Mouse (Mus musculus) spleen, postnatal 36 days (tissue): ENCODE data around the gene C2.
"Not testable (repeated sequence)": the region's sequence is repeated elsewhere in the genome, so short reads cannot be mapped to it uniquely, and the experiment has no call there.

Source experiments
- DNase-seq, 2 experiments: peaks; one replicate each; pipeline ENCODE4 v3.0.0; 2022; ENCODE audit warnings: low spot score in 2 of 2, mixed read lengths in 1 of 2

The C2 gene

DNA sequence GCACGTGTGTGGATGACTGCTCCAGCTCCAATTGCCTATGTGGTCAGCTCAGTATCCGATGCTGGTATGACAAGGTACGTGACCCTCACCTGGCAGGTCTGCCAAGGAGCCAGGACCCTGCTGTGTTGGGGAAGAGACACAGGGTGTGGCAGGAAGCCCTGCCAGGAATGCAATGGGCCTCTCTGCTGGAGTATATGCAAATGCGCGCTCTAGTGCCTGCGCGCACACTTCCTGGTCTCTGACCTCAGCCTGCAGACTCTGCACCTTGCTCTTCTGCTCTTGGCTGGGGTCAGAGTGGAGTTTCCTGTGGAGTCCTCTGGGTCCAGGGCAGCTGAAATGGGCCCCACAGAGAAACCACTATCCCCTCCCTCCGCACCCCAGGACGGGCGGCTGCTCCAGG is 12.9 kb upstream of the C2 start:
- no peak for DNase-seq

DNA sequence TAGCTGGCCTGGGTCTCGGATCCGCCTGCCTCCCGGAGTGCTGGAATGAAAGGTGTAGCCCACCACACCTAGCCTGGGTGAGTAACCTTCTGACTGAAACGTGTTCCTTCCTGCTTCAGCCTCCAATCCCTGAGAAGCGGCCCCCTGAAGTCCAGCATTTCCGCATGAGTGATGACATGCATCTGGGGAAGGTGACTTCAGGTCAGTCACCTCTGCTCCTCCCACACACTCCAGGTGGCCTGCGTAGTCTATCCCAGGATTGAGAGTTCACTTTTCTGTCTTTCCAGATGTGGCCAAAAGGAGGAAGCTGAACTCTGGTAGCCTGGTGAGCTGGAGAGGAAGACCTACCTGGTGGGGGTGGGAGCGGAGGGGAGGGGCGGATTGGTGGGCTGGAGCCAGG is 4.8 kb upstream of the C2 start:
- no peak for DNase-seq

DNA sequence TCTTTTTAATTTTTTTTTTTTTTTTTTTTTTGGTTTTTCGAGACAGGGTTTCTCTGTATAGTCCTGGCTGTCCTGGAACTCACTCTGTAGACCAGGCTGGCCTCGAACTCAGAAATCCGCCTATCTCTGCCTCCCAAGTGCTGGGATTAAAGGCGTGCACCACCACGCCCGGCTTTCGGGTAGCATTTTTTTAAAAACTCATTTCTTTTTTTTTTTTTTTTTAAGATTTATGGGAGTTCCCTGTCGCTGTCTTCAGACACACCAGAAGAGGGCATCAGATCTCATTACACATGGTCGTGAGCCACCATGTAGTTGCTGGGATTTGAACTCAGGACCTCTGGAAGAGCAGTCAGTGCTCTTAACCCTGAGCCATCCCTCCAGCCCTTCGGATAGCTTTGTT is 3.9 kb upstream of the C2 start:
- DNase-seq = not testable (repeated sequence)

DNA sequence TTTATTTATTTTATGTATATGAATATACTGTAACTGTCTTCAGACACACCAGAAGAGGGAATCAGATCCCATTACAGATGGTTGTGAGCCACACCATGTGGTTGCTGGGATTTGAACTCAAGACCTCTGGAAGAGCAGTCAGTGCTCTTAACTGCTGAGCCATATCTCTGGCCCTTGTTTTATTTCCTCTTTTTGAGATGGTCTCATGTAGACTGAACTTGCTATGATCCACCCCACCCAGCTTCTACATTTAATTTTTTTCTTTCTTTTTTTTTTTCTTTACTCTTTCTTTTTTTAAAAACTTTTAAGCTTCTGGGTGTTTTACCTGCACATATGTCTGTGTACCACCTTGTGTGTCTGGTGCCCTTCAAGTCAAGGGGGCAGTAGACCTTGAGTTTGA is 2.8 kb upstream of the C2 start:
- not testable (repeated sequence) for DNase-seq

DNA sequence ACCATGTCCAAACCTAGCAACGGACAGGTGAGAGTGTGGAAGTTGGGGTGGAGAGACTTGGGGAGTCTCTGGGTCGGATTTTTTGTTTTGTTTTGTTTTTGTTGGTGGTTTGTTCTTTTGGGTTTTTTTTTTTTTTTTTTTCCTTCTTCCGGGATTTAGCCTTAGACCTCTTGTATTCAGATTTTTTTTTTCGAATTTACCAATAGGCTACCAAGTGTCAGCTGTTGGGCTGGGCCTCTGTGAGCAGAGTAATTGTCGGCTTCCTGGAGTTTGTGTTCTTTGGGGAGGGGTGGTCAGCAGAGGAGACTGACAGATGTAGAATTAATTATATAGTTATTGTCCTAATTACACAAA is 1.8 kb upstream of the C2 start:
- DNase-seq = peak in 1 of 2 experiments; percentile 50

DNA sequence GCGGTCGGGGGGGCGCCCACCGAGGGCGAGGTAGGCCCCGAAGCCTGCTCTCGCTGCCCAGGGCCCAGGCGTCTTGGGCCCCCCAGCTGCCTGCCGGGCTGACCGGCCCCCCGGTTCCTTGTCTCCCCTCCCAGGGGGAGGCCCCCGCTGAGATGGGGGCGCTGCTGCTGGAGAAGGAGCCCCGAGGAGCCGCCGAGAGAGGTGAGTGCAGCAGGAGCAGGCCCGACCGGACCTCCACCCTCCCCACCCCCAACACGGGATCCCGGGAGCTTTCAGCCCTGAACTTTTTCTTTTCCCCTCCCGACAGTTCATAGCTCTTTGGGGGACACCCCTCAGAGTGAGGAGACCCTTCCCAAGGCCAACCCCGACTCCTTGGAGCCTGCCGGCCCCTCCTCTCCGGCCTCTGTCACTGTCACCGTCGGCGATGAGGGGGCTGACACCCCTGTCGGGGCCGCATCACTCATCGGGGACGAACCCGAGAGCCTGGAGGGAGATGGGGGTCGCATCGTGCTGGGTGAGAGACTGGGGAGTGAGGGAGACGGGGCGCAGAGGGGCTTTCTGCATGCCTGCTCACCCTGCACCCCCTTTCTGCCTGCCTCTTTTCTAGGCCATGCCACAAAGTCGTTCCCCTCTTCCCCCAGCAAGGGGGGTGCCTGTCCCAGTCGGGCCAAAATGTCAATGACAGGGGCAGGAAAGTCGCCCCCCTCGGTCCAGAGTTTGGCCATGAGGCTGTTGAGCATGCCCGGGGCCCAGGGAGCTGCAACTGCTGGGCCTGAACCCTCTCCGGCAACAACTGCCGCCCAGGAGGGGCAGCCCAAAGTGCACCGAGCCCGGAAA is 1.2 kb upstream of the C2 start:
- DNase-seq = peak; percentile 34 to 46

DNA sequence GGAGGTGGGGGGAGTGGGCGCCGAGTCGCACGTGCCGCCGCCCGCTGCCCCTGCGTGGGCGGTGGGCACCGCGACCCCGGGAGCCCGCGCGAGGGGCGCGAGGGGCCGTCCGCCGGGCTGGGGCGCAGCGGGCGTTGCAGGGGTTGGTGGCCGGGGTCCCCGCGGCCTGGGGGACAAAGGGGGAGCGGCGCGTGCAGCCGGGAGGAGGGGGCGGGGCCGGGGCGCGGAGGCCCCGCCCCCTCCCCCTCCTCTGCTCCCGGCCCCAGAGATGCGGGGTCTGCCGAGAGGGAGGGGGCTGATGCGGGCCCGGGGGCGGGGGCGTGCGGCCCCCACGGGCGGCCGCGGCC is 614 bp upstream of the C2 start:
- DNase-seq = no peak

DNA sequence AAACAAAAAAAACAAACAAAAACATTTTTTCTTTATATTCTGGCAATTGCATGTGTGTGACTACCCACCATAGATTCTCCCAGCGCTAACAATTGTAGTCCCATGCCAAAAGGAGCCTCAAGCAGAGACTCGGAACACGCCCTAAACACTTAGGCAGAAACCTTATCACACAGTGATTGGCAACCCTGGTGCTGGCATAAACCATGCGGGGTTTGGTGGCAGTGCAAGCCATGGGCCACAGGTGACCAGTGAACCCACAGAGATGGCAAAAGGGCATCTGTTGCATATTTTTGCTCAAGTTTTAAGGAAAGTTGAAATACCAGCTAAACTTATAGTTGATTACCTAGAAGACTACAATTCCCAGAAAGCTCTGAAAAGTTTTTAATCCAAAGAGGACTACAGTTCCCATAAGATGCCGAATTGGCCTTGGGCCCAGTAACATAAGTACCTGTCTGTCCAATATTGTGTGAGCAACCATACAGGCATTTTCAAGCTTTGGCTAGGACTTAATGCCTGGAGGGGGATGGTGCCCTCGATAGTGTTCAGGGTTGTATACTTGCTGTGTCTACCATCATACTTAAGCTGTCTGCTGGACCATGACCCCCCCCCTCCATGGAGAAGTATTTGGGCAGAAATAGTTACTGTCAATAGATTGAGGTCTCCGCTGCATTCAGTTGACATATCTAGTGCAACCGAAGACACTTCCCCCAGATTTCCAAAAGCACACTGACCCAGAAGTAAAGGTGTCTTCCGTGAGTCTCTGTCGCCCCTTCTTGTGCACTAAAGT is 499 bp downstream of the C2 start:
- no peak for DNase-seq

DNA sequence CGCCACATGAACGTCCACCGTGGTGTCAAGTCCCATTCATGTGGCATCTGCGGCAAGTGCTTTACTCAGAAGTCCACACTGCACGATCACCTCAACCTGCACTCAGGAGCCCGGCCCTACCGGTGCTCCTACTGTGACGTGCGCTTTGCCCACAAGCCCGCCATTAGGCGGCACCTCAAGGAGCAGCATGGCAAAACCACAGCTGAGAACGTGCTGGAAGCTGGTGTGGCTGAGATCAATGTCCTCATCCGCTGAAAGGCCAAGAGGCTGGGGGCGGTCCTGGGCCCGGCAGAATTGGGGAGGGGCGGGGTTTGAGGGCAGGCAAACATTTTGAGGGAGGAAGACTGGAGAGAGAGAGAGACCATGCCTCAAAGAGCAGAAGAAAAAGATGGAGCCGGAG is 1.7 kb downstream of the C2 start:
- no peak for DNase-seq

DNA sequence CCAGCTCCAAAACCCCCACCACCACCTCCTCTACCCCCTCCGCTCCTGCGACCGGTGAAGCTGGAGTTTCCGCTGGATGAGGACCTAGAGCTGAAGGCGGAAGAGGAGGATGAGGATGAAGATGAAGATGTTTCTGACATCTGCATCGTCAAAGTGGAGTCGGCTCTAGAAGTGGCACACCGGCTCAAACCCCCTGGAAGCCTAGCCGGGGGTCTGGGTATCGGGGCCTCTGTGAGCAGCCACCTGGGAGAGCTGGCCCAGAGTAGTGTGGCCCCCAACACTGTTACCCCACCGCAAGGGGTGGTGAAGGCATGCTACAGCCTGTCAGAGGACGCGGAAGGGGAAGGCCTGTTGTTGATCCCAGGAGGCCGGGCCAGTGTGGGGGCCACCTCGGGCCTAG is 2.3 kb downstream of the C2 start:
- no peak for DNase-seq

DNA sequence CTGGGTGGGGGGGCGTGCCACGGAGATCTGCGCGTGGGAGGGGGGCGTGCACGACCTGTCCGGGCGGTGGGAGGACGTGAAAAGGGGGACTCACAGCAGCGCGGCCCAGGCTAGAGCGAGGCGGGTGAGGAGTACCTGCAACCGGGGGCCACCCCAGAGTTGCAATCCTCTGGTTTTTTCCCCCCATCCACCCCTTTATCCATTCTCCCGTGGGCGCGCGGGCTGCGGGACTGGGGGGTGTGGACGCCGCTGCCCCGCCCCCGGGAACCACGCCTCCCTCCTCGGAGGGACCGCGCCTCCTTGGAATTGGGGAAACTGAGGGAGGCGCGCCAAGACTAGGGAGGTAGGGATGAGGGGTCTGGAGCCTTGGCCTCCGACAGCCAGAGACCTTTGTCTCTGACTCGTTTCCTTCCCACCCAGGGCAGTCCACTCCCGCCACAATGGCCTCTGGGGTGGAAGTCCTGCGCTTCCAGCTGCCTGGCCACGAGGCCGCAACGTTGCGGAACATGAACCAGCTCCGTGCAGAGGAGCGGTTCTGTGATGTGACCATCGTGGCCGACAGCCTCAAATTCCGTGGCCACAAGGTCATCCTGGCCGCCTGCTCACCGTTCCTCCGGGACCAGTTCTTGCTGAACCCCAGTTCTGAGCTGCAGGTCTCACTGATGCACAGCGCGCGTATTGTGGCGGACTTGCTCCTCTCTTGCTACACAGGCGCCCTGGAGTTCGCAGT is 3.1 kb downstream of the C2 start:
- DNase-seq = no peak

DNA sequence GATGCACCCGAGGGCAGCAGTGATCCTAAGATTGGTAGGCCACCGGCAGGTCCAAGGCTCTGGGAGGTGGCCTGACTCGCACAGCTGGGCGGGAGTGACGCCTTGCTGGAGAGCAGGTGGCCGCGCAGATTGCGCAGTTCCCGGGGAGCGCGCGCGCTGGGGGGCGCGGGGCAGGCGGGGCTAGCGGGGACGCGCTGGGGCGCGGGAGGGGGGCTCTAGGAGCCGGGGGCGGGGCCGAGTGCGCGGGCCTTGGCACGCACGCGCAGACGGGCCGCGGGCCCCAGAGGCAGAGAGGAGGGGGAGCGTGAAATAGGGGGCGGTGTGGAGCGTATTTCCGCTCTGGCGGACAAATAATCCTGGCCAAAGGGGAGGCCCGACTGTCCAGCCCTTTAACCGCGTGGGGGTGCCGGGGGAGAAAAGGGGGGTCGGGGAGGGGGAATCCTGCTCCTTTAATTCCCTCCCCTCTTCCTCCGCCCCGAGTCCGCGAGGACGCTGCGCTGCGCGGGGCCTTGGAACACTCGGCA is 3.9 kb downstream of the C2 start:
- DNase-seq = peak; percentile 89 to 90

DNA sequence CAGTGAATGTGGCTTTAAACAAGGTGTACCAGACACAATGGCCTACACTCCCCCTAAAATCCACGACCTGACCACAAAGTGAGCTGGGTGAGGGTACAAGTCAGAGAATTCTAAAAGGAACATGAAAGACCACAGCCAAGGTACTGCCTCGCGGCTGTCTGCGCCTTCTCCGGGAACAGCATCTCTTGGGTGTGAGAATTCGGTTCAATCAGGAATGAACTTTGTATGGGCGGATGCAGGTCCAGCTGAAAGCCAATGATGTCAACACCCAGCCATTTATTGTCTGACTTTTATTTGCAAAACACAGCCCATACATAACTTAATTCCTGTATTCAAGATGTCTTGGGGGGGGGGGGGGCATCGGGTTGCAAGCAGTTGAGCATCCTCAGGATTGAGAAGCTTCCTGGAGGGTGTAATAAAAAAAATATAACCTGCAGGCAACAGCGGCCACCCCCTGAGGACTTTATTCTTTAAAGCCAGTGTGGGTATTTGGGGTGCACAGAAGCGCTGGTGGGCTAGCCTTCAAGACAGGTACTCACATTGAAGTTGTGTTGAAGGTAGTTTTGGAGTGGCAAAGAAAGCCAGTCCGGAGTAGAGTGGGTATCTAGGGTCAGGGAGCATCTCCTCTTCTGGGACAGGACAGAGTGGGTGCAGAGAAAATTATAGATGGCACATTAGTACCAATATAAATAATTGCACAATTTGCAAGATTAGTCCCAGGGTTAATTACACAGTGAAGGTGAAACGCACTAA is 4.8 kb downstream of the C2 start:
- DNase-seq = no peak

DNA sequence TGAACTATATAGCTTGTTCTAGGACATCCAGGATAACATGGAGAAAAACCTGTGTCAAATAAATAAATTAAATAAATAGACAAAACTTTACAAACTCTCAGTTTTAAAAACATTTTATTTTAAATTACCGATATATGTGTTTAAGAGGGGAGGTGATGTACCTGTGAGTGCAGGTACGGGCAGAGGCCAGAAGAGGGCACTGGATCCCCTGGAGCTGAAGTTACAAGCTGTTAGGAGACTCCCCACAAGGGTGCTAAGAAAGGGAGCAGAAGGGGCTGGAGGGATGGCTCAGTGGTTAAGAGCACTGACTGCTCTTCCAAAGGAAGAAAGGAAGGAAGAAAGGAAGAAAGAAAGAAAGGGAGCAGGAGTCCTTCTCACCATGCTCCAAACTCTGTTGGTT is 6.7 kb downstream of the C2 start:
- DNase-seq = no peak

DNA sequence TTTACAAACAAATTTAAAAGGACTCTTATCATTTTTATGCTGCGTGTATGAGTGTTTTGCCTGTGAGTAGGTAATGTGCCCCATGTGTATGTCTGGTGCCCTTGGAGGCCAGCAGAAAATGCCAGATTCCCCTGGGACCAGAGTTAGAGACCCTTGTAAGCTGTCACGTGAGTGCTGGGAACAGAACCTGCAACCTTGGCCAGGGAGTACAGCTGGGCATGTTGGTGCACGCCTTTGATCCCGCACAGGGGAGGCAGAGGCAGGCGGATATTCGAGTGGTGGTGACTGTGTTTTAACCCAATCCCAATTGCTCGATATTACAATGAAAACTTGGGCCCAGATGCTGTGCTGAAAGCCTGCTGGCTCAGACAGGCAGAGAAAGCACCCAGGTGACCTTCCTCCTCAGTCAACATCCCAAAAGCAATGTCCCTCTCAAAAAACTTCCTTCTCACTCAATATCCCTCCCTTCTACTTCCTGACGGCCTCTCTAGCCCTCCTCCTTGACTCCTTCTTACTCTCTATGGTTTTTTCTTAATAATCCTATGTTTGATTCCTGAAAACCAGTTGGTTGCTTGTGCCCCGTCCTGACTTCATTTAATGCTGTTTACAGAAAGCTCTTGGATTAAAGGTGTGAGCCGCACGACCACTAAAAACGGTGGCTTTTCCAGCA is 7.9 kb downstream of the C2 start:
- DNase-seq = no peak

DNA sequence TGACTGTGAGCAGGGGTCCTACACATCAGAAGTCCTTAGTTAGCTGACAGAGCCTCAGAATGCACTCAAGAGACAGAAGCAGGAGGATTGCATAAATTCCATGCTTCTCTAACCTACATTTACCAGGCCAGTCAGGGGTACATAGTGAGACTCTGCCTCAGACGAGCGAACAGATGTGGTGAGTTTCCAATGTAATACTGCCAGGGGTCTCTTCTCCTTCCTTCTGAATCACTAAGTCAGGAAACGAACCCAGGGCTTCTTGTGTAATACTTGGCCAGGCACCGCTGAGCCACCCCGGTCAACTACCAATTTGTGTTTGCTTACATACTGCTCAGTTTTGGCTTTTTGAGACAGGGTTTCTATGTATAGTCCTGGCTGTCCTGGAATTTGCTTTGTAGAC is 10.1 kb downstream of the C2 start:
- DNase-seq = no peak

DNA sequence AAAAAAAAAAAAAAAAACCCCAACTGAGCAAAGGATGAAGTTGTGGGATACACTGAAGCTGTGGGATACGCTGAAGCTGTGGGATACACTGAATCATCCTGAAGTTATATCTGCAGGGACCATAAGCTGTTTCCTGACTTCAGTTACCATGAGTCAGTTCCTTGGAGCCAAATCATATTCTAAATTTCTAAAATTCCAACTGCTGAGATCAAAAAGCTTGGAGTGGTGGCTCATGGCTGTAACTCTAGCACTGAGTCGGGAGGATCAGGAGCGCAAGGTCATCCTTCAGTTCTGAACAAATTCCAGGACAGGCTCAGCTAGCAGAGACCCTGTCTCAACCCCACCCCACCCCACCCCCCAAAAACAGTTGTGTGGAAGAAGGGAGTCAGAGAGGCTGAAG is 12.4 kb downstream of the C2 start:
- no peak for DNase-seq

DNA sequence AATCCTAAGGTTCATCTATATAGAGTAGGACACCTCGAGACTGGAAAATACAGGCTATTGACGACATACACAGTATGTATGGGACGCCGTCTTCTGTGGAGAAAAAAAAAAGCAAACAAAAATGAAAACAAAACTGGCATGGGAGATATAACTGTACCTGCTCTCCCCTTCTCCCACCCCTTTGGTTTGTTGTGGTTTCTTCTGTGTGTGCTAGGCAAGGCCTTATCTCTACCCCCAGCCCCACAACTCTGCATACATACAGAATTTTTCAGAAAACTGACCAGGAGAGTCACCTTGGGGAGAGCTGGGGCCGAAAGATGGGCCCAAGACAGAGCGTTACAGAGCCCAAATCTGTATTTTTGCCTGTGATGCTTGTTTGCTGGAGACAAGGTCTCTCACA is 13.4 kb downstream of the C2 start:
- DNase-seq = no peak

DNA sequence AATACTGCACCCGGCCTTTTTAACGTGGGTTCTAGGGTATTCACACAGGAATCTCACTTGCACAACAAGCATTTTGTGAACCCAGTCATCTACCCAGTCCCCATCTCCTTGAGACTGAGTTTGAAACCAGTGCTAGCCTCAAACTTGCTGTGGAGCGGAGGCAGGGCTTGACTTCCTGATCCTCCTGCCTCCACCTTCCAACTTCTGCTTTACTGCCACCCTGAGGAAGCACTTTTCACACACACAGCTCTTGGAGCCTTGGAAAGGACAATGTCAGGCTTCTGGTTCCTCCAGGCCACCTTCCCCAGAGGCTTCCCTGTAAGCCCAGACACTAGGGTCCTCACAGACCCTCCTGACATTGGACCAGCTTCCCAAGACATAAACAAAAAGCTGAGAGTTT is 14.7 kb downstream of the C2 start:
- no peak for DNase-seq

DNA sequence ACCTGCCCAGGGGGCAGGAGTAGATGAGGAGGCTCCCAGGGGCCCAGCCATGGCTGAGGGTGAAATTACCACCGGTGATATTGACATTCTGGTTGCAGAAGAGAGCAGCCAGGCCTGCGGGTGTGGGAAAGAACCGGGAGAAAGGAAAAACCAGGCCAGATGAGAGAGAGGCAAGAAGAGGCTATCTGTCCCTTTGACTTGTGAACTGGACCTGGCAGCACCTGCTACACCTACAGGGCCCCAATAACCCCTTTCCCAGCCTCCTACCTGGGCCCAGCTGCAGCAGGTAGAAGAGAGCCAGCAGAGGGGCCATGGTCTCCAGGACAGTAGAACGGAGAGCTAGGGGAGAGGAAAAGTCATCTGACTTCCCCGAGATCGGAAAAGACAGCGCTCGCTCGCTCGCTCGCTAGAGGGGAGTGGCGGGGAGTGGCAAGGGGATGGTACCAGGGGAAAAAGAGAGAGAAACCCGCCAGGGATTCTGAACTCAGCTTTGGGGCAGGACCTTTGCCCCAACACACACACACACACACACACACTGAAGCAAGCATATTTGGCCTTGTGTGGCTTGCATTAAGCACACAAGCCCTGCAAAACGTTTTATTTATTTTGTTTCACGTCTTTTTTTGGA is 16.3 kb downstream of the C2 start, which contains the start of gene Gm20547:
TSS of gene Gm20547 (minus strand) at position 360 of the 628 bp plus-strand sequence.
- DNase-seq = no peak

DNA sequence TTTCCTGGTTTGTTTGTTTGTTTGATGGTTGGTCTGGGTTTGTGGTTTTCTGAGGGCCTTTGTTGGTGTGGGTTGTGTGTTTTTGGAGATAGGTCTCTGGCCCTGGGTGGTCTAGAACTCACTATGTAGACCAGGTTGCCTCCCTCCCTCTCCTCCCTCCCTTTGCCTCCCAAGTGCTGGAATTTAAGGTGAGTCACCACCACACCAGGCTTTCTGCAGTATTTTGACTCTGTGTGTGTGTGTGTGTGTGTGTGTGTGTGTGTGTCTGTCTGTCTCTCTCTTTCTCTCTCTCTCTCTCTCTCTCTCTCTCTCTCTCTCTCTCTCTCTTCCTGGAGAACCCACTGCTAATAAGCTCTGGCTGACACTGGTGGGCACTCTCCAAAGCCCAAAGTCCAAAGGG is 16.9 kb downstream of the C2 start:
- no peak for DNase-seq
